Mouse (Mus musculus) left cerebral cortex, postnatal 36 days (tissue): ENCODE results near the gene Fgfr3. TPM values are rescaled to one million over a fixed set of nuclear protein-coding genes. Genes with fewer than 3 reads are reported as not detected.

Experiments
- DNase-seq, 2 experiments: peaks; one replicate each; pipeline ENCODE4 v3.0.0; 2021 to 2022; ENCODE audit warnings: low spot score in 2 of 2, mixed read lengths in 1 of 2
- intact Hi-C: fragments of 180-260 bp; cut with DNase I; formaldehyde crosslinking; loops from one replicate; pipeline ENCODE4 v1.15.1; 2025
- total RNA-seq, 2 experiments: library from RNA; stranded (reverse); gene quantifications; 2 replicates each; pipeline ENCODE4 v1.2.3; 2021

The Fgfr3 gene
- total RNA-seq, 2 experiments from 2014 or later = 120 to 133 TPM

DNA sequence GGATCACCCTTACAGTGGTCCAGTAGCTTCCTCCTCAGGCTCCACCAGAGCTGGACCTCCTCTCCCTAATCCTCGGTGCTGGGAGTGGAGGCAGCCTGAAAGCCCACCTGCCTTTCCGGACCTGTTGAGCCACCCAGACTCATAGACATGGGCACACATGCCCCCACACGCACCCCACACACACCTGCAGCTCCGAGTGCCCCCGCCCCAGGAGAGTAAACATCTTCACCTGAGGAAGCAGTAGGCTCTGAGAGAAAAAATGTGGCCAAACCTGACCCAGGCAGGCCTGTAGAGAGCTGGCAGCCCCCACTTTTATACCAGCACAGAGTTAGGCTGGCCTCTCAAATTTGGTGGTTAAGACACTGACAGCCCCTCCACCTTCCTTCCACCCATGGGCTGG is 25.0 kb upstream of the Fgfr3 start:
- intact Hi-C loops = no loop called here
- DNase-seq = no peak

DNA sequence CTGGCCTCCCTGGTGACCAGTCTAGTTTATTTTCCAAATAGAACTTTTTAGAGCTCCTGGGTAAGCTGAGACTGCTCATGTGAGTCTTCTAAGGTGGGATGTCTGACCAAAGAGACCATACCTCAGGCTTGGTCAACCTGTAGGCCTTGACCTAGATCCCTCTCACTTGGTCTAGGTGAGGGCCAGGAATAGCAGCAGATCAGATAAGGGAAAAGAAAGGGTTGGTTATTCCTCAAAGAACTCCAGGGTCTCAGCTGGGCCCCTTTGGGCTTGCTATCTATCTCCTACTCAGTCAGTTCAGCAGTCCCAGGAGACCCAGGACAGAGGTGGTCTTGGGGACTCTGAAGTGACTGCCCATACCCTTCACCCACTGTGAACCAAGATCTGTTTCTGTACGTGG is 23.9 kb upstream of the Fgfr3 start:
- DNase-seq = no peak
- intact Hi-C loops = no loop called here

DNA sequence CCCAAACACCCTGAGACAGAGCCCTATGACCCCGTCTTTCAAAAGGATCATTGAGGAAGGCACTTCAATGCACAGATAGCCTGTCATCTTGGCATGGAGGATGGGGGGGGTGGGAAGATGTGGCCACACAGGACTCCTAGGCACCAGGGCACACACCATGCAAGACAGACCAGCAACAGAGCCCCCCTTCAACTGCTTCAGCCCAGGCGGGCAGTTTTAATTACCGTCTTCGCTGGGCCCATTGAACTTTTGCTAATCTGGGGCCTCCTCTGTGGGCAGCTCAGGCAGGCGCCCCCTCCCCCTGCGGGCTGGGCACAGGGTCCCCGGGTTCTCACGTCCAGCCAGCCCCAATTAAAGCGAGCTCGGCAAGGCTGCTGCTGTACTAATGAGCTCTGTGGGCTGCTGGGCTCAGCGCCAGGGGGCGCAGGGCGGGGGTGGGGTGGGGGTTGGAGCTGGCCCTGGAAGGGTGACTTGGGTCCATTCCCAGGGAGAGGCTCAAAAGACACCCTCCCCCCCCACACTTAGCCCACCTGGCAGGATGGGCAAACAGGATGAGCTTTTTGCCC is 23.4 kb upstream of the Fgfr3 start:
- DNase-seq = peak in 1 of 2 experiments; percentile 36

DNA sequence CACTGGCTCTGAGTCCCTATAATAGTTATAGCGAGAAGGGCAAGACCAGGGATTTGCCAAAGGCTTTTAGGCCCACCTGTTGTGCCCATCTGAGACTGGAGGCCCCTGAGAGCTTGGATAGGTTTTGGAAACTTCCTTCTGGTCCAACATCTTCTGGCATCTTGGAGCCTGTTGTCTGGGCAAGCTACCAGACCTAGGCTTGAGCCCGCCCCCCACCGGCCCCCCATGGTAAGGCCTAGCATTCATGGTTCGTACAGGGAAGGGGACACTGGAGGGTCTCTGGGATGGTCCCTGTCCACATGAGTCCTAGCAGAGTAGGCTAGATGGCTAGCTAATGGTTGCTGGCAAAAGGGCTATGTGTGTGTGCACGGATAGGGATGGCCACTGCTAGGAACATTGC is 22.8 kb upstream of the Fgfr3 start:
- DNase-seq = no peak
- intact Hi-C loops = no loop called here

More for the DNA sequence above, 23.4 kb upstream of the Fgfr3 start:
- intact Hi-C loops = no loop called here

DNA sequence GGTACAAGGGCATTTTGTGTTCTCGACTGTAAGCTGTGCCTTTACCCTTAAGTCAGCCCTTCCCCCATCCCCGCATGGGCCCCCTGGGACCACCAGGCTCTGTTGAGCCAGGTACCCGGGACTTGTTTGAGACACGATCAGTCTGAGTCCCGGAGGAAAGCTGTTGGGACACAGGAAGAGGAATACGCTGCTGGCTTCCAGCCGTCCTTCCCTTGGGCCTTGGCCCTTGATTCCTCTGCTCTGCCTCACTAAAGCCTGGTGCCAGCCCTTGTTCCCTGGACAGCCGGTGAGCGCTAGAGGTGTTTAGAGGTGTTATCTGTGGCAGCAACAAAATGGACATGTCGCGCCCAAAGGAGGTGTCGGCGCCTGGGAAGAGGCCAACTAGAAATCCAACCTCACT is 21.5 kb upstream of the Fgfr3 start:
- intact Hi-C loops = no loop called here
- no peak for DNase-seq

DNA sequence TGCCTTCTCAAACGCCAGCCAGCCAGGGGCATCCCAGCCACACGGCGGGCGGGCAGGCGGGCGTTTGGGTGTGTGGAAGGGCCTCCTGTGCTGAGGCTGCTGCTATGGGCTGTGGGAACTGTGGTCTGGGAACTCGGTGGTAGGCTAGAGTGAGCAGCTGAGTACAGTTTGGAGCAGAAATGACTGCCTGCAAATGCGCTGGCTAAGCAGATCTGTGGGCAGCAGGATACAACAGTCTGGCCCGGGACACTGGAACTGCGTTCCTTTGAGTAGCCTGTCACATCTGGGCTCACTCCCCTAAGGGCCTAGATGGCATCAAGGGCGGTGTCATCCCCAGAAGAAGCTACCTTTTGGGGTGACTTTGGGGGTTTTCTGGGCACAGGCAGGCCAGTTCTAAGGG is 19.6 kb upstream of the Fgfr3 start:
- intact Hi-C loops = no loop called here

DNA sequence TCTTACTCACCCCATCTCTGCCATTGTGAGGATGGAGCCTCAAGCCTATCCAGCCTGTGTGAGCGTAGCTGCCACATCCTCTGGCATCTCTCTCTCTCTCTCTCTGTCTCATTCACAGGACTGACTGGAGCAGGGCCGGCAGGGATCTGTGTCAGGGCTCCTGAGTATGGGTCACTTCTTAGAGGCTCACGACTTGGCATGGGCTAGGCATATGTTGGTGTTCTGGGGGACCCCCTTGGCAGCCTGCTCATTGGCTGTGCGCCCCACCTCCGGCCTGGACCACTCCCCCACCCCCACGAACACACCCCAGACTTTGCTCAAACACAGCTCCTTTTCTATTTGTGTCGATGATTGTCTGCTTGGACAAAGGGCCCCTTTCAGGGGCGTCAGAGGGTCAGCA is 17.5 kb upstream of the Fgfr3 start:
- DNase-seq = no peak
- intact Hi-C loops = no loop called here

More for the DNA sequence above, 19.6 kb upstream of the Fgfr3 start:
- DNase-seq = no peak

DNA sequence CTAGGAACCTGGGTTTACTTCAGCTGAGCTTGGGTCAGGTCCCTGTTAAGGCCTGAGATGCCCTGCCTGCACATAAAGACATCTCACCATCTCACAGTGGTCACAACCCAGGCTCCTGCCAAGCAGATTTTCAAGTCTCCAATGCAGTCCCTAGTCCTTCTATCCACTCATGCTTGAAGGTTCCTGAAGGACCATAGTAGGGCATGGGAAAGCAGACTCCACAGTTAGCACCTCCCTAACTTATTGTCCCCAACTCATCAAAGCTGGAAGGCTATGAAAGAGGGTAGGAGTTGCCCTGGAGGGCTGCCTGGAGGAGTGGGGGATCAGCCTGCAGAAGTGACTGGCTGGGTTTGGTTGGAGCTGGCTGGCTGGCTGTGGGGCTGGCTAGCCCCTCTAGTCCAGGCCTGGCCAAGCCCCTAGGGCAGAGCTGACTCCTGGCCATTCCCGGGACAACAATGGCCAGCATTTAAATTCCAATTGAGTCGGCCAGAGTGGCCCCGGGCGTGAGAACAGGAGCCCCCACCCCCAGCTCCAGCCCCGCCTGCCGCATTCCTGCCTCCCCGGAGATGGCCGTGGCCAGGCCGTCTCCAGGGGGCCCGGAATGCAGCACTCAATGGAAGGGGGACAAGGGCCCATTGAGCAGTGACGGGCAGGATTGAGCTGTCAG is 16.4 kb upstream of the Fgfr3 start:
- peak in 1 of 2 experiments; percentile 41 for DNase-seq
- intact Hi-C loops = no loop called here

DNA sequence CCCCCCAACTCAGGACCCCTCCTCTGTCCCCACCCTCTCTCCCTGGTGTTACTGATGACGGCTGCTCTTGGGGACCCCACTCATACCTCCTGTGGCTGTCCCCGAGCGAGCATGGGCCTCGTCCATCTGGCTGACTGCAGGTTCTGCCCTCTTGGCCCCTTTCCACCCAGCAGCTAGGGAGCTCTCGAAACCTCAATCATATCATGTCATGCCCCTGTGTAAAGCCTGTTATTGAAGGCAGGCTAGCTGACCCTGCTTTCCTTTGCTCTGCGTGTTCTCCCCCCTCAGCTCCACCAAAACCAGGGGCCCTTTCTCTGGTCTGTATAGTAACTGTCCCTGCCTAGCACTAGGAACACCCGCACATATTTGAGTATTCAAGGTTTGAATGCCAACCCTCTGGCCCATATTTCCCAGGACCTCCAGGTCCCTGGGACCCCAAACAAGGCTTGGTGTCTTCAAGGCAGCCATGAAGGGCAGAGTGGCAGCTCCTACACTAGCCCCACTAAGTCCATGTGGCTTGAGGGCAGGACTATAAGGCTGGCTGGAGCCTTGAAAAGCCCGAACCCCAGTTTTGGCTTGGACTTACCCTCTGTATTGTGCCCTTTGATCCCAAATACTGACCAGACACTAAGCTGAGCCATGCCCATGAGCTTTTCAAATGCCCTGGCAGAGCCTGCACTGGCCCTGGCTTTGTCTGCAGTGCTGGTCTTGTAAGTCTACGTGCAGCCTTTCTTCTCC is 15.7 kb upstream of the Fgfr3 start:
- intact Hi-C loops = no loop called here
- no peak for DNase-seq

DNA sequence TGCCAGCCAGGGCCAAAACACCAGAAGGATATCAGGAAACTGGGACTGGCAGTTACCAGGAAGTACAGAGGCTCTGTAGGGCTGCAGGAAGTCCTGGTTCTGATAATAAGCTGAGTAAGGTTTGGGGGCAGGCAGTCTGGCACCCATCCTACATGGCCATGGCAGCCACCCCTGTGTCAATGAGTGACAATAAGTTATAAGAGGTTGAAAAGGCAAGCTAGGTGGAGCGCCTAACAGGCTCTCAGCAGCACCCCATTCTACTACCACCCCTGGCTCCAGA is 15.2 kb upstream of the Fgfr3 start:
- intact Hi-C loops = no loop called here
- DNase-seq = no peak

DNA sequence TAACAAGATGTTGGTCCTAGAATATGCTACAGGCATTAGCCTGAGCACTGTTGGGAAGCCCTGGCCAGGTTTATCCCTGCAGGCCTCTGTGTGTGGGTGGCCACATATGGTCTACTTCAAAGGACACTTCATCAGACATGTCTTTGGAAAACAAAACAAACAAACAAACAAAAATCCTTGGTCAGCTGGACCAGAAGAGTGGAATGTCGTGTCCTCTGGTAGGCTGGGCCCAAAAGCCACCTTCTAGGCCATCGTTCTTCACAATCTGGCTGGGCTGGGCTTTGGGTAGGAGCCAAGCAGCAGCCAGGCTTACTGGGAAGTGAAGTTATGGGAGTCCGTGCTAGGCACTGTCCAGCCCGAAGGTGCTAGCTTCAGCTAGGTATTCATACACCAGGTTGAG is 14.3 kb upstream of the Fgfr3 start:
- intact Hi-C loops = no loop called here
- no peak for DNase-seq

DNA sequence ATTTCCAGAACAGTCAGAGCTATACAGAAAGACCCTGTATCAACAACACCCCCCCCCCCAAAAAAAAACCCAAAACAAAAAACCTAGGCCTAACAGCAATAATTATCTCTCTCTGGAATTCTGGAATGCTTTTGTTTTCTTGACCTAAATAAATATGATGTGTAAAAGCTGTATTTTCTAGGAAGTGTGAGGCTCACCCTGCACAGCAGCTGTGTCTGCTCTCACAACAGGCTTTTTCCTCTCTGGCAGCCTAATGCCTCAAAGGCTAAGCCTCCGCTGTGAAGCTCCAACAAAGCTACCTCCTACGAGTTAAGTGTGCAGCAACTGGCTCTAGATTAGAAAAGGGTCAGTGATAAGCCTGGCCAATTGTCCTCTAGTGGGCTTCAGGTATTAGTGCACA is 12.4 kb upstream of the Fgfr3 start:
- DNase-seq = no peak
- intact Hi-C loops = no loop called here

DNA sequence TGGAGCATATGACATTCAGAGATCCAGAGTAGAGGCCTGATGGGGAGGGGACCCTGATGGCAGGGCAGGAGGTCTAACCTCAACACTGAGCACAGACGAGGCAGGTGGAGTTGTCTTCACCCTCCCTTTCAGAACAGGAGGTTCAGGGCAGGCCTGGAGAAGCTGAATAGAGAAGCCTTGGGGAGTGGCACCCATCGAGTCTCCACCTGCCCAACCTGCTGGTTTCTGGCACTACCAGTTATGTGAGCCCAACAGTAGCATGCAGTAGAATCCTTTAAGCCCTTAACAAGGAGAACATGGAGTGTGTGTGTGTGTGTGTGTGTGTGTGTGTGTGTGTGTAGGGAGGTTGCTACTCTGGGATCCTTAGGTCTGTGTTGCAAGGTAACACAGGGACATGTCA is 8.9 kb upstream of the Fgfr3 start:
- intact Hi-C loops = no loop called here

DNA sequence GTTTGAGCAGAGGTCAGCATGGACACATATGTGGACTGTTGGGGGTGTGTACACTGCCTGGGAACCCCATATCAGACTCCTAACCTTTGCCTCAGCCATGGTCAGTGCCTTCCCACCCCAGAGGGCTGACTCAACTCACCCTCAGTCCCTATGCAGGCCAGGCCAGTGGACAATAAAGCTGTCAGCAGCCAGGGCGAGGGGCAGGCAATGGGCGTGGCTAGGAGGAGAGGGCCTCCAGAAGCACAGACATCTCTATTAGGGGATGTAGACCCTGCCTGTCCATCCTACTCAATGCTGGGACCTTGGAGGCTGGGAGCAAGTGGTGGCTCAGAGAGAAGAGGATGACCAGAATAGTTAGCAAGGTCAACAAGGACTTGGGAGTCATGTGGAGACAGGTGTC is 6.3 kb upstream of the Fgfr3 start:
- no peak for DNase-seq
- intact Hi-C loops = no loop called here

More for the DNA sequence above, 8.9 kb upstream of the Fgfr3 start:
- no peak for DNase-seq

DNA sequence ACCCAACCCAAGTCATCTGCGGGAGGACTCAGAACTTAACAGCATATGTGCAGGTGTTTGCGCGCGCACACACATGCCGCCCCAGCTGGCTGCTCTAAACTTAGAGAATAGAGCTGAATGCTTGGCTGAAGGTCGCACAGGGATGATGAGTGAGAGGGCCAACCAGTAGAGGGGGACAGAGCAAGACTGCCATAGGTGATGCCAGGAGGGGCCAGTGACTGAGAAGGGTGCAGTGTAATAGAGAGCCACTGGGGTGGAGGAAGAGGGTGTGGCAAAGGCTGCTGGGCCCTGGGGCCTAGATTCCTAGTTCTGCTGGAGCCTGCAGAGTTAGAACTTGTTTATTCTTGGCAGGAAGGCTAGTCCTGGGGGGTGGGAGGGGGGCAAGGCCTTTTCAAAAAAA is 5.0 kb upstream of the Fgfr3 start:
- DNase-seq = no peak
- intact Hi-C loops = no loop called here

DNA sequence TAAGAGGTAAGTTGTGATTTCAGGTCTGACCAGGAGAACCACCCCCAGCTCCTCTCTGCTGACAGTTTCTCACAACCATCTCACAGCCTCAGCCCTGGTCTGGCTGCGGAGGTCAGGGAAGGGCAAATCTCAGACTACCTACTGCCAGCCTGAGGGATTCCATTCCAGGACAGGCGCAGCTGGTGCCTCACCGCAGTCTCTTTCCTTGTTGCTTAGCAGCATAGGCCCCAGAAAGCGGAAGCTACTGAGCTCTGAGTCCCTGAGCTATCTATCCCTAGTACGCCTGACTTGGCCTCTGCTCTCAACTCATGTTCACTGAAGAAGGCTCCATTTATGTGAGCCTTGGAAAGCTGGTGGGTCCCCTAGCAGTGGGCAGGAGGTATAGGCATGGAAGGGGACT is 3.0 kb upstream of the Fgfr3 start:
- intact Hi-C loops = no loop called here

DNA sequence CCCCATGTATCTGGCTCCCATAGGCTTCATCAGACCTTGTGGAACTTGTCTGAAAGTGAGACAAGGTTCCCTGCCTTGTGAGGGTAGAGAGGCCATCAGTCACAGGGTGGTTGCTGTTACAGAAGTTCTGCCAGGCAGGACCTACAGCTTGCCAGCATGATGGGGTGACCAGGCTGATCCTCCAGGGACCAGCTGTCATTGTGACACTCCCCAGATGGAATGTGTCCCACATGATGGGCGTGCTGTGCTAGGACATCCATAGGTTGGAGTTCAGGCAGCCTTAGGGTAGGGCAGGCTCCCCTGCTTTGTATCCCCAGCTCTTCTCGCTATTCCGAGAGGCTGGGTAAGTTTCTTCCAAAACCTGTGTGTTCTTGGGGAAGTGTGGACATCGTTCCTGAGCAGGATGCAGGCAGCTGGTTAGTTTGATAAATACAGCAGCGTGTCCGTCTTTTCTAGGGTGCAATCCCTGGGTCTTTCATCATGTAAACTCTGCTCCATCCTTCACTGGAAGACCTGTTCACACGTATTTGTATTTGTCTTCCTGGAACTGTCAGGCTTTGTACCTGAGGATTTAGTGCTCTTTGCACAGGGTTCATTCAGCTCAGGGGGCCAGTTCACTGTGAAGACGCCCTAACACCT is 503 bp upstream of the Fgfr3 start:
- no peak for DNase-seq
- intact Hi-C loops = loop anchor here (5.0 kb wide), 1 partner anchor 34 kb away; no protein-coding TSS in a partner anchor

More for the DNA sequence above, 3.0 kb upstream of the Fgfr3 start:
- no peak for DNase-seq

DNA sequence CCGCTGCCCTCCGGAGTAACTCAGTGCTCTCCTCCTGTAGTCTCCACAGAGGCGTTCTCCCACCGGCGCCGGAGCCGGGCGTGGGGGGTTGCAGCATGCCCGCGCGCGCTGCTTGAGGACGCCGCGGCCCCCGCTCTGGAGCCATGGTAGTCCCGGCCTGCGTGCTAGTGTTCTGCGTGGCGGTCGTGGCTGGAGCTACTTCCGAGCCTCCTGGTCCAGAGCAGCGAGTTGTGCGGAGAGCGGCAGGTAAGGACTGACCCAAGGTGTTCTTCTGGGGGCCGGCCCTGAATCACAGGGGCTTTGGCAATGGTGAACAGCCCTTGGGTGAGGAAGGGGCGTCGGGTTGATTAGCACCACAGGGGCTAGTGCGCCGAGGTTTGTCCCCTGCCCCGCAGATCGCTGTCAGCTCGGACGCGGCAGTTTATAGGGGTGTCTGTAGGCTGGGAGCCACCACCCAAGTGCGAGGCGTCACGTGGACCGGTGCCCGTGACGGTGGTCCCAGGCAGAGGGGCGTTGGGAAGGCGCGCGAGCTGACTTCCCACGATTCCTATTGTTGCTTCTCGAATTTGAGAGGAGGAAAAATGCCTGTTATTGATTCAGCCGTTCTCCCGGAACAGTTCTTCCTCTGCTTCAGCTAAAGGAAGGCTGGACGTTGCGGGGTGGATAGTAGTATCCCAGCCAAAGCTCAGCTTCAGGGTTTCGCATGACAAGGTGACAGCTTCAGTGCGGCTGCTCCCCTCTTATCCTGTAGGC is 968 bp downstream of the Fgfr3 start:
- no peak for DNase-seq
- intact Hi-C loops = loop anchor here (5.0 kb wide), 1 partner anchor 35 kb away; no protein-coding TSS in a partner anchor

DNA sequence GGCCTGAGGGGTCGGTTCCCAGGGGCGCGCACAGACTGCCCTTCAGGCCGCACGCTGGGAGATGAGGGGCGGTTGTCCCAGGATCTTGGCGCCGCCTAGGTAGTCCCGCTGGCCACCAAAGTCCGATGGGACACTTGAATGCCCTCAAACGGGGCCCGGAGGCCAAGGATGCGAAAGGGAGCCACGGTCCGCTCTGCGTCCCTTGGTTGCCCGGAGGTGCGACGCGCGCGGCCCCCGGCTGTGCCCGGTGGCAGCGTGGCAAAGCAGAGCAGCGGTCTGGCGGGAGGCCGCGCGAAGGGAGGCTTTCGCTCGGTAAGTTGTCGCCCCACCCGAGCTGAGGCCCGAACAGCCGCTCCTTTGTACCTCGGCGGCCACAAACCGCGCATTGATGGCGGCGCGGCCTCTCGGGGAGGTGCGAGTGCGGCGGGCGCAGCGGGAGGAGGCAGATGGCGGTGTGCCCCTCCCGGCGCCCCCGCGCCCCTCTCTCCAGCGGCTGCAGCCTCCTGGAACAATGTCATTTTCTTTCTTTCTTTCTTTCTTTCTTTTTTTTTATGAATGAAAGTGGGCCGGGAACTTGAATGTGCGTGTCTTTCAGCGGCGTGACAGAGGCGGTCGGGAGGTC is 1.7 kb downstream of the Fgfr3 start:
- intact Hi-C loops = loop anchor here (5.0 kb wide), 1 partner anchor 36 kb away; no protein-coding TSS in a partner anchor

More for the DNA sequence above, 1.7 kb downstream of the Fgfr3 start:
- no peak for DNase-seq
